ENCODE assay signal across 13 mouse cellular contexts in the genomic region with DNA sequence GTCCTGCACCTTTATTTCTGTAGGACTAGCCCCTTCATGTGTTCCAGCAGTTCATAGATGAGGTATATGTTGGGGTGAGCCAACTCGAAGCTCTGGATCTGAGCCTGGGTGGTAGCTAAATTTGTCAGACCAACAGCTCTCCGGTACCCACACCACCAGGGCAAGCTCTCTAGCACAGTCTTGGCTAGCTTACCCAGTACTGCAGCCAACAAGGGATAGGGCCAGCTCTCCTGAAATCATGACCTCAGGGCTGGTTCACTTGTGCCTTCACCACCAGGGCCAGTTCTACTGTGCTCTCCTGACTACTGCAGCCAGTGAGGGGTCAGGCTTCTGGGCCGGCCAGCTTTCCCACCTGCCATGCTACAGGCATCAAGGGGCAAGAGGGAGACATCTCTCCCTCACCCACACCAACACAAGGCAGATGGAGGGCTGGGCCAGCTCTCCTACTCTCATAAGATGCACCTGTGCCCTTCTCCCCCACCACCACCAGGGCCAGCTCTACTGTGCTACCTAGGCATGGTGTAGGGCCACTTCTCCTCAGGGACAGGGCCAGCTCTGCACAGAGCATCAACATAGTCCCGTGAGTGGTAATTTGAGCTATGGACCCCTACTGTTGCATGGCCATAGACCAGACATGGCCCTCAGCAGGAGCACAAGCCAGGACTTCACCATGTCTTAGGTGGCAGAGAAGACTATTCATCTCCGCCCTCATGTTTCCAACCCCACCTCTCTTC. TPM values are rescaled to one million over a fixed set of nuclear protein-coding genes. Genes with fewer than 3 reads are reported as not detected.
DNase-seq lines count a peak whose midpoint lies in the region; ATAC-seq and TF ChIP-seq lines count a peak whose summit lies in the region.
"Had no signal": no experiment of that assay in that cellular context is flagged by ENCODE, and none has a peak within 500 bp of the region (broad histone marks: within the 10 kb centered on the region; RNA-seq: fewer than 3 reads in every experiment).

No protein-coding gene starts in this region.

- peaks cover 16% of the 10 kb centered on the region for H3K36me3 ChIP-seq in forebrain, embryonic 15.5 days
- peaks cover 32% of the 10 kb centered on the region for H3K36me3 ChIP-seq in forebrain, embryonic 14.5 days (ENCODE audit: control insufficient read depth, insufficient read depth, low read length)
- H3K36me3 ChIP-seq in midbrain, embryonic 15.5 days (replicated peaks) = peaks cover 13% of the 10 kb centered on the region
- peaks cover 13% of the 10 kb centered on the region for H3K36me3 ChIP-seq in midbrain, embryonic 11.5 days (ENCODE audit: control insufficient read depth, insufficient read depth, low read length)
- H3K36me3 ChIP-seq in stomach, postnatal 0 days (ENCODE audit: control insufficient read depth, insufficient read depth, low read length) = peaks cover 9% of the 10 kb centered on the region; the same call in 1 of the 2 replicates

- no peak overlapping the region for H3K4me2 ChIP-seq in forebrain, embryonic 15.5 days (replicated peaks)
- H3K4me2 ChIP-seq in forebrain, embryonic 14.5 days (ENCODE audit: low read length) = no peak overlapping the region
- no peak overlapping the region for H3K4me2 ChIP-seq in midbrain, embryonic 15.5 days
- H3K4me2 ChIP-seq in midbrain, embryonic 11.5 days = no peak overlapping the region
- H3K4me2 ChIP-seq in stomach, postnatal 0 days (replicated peaks; ENCODE audit: low read depth) = no peak overlapping the region
- H3K4me2 ChIP-seq: lung, embryonic 15.5 days had no signal

- ATAC-seq in forebrain, embryonic 15.5 days (replicated peaks) = 0 out of 2 replicates have a peak, but pooled peaks have one; percentile 41
- ATAC-seq in forebrain, embryonic 14.5 days = no peak
- ATAC-seq in midbrain, embryonic 15.5 days (replicated peaks) = peak; percentile 35; the same call in 1 of the 2 replicates
- no peak for ATAC-seq in midbrain, embryonic 11.5 days (ENCODE audit: low FRiP score)
- ATAC-seq in stomach, postnatal 0 days (ENCODE audit: low FRiP score, low TSS enrichment) = peak; percentile 32; the same call in 1 of the 2 replicates
- no peak for ATAC-seq in megakaryocyte-erythroid progenitor cell, adult 5-6 weeks (replicated peaks; ENCODE audit: low FRiP score, low TSS enrichment, poor library complexity, severe bottlenecking)
- ATAC-seq: intestine, embryonic 16.5 days had no signal

- no peaks in the 10 kb centered on the region for H3K4me1 ChIP-seq in forebrain, embryonic 15.5 days
- H3K4me1 ChIP-seq in forebrain, embryonic 14.5 days (ENCODE audit: control insufficient read depth, insufficient read depth, low read length) = no peaks in the 10 kb centered on the region
- no peaks in the 10 kb centered on the region for H3K4me1 ChIP-seq in midbrain, embryonic 15.5 days
- no peaks in the 10 kb centered on the region; the same call in 1 of the 2 replicates for H3K4me1 ChIP-seq in midbrain, embryonic 11.5 days (ENCODE audit: control insufficient read depth, insufficient read depth, low read length)
- H3K4me1 ChIP-seq in stomach, postnatal 0 days (replicated peaks; ENCODE audit: control insufficient read depth, insufficient read depth) = no peaks in the 10 kb centered on the region
- H3K4me1 ChIP-seq: lung, embryonic 15.5 days had no signal

- no peaks in the 10 kb centered on the region for H3K27me3 ChIP-seq in forebrain, embryonic 15.5 days
- H3K27me3 ChIP-seq in forebrain, embryonic 14.5 days (replicated peaks; ENCODE audit: control insufficient read depth, insufficient read depth, low read length) = no peaks in the 10 kb centered on the region
- H3K27me3 ChIP-seq in midbrain, embryonic 15.5 days (replicated peaks) = no peaks in the 10 kb centered on the region
- H3K27me3 ChIP-seq in midbrain, embryonic 11.5 days (ENCODE audit: control insufficient read depth, insufficient read depth, low read length) = no peaks in the 10 kb centered on the region
- no peaks in the 10 kb centered on the region for H3K27me3 ChIP-seq in stomach, postnatal 0 days (ENCODE audit: control insufficient read depth, insufficient read depth, low read length)
- H3K27me3 ChIP-seq: lung, embryonic 15.5 days had no signal

- H3K27ac ChIP-seq in forebrain, embryonic 15.5 days (replicated peaks) = no peak overlapping the region
- H3K27ac ChIP-seq in forebrain, embryonic 14.5 days (ENCODE audit: low read depth, low read length) = no peak overlapping the region
- no peak overlapping the region for H3K27ac ChIP-seq in midbrain, embryonic 15.5 days
- no peak overlapping the region for H3K27ac ChIP-seq in midbrain, embryonic 11.5 days (ENCODE audit: low read depth, low read length)
- H3K27ac ChIP-seq in stomach, postnatal 0 days (replicated peaks) = no peak overlapping the region
- H3K27ac ChIP-seq: lung, embryonic 15.5 days had no signal

- H3K9me3 ChIP-seq in forebrain, embryonic 15.5 days = no peaks in the 10 kb centered on the region
- H3K9me3 ChIP-seq in forebrain, embryonic 14.5 days (replicated peaks; ENCODE audit: control insufficient read depth, low read length) = no peaks in the 10 kb centered on the region
- H3K9me3 ChIP-seq in midbrain, embryonic 15.5 days = no peaks in the 10 kb centered on the region
- no peaks in the 10 kb centered on the region for H3K9me3 ChIP-seq in midbrain, embryonic 11.5 days (ENCODE audit: control insufficient read depth, low read length)
- H3K9me3 ChIP-seq in stomach, postnatal 0 days (ENCODE audit: control insufficient read depth, low read length) = no peaks in the 10 kb centered on the region
- H3K9me3 ChIP-seq: lung, embryonic 15.5 days had no signal

- no peak overlapping the region for H3K9ac ChIP-seq in forebrain, embryonic 15.5 days (replicated peaks)
- no peak overlapping the region for H3K9ac ChIP-seq in forebrain, embryonic 14.5 days (ENCODE audit: low read length)
- no peak overlapping the region for H3K9ac ChIP-seq in midbrain, embryonic 15.5 days
- H3K9ac ChIP-seq in midbrain, embryonic 11.5 days (ENCODE audit: low read length) = no peak overlapping the region
- H3K9ac ChIP-seq in stomach, postnatal 0 days (ENCODE audit: low read length) = no peak overlapping the region
- H3K9ac ChIP-seq: lung, embryonic 15.5 days had no signal

- no peak overlapping the region for H3K4me3 ChIP-seq in forebrain, embryonic 15.5 days
- H3K4me3 ChIP-seq in forebrain, embryonic 14.5 days (ENCODE audit: low read depth, low read length) = no peak overlapping the region
- no peak overlapping the region for H3K4me3 ChIP-seq in midbrain, embryonic 15.5 days
- no peak overlapping the region for H3K4me3 ChIP-seq in midbrain, embryonic 11.5 days (ENCODE audit: low read depth, low read length)
- no peak overlapping the region for H3K4me3 ChIP-seq in stomach, postnatal 0 days (ENCODE audit: low read depth, low read length)
- H3K4me3 ChIP-seq: lung, embryonic 15.5 days had no signal

- no peak for TF ChIP-seq EP300 in stomach, postnatal 0 days (optimal IDR thresholded peaks at IDR 0.05)

- TF ChIP-seq CTCF in stomach, postnatal 0 days (IDR thresholded peaks at IDR 0.05; ENCODE audit: low read depth) = no peak

- no peak for DNase-seq in forebrain, embryonic 14.5 days (ENCODE audit: low spot score)
- DNase-seq in midbrain, embryonic 11.5 days (ENCODE audit: low spot score, missing footprints) = no peak
- peak; percentile 66 for DNase-seq in gastrocnemius, postnatal 25 days
- DNase-seq in stomach, postnatal 0 days (ENCODE audit: low spot score) = no peak
- DNase-seq: retina, postnatal 1 day had no signal

- 92% methylated on average over 5 of the region's 5 CpGs for WGBS in forebrain, embryonic 15.5 days
- WGBS in forebrain, embryonic 14.5 days = 92% methylated on average over 5 of the region's 5 CpGs
- WGBS in midbrain, embryonic 15.5 days = 90% methylated on average over 5 of the region's 5 CpGs
- 89% methylated on average over 5 of the region's 5 CpGs for WGBS in midbrain, embryonic 11.5 days
- whole genome bisulfite sequencing in stomach, postnatal 0 days = 87% methylated on average over 5 of the region's 5 CpGs

RNA-seq across cellular contexts. Expression of gene Ambp, which starts 24.5 kb away (rescaled TPM):
- 2.1 TPM in 1 of 2 replicates, not detected in the other for polyA plus RNA-seq in forebrain, embryonic 15.5 days (2015; fragmentation: Nextera tagmentation; extraction: Ambion mirVana)
- not detected in 2 replicates for polyA plus RNA-seq in forebrain, embryonic 14.5 days (2014; fragmentation: Nextera tagmentation; extraction: Ambion mirVana)
- 0.26 and 2.8 TPM in 2 replicates for polyA plus RNA-seq in midbrain, embryonic 15.5 days (2015; fragmentation: Nextera tagmentation; extraction: Ambion mirVana)
- not detected in 2 replicates for polyA plus RNA-seq in midbrain, embryonic 11.5 days (2014; fragmentation: Nextera tagmentation; extraction: Ambion mirVana)
- not detected for total RNA-seq in gastrocnemius, postnatal 25 days (2021)
- 8.2 and 10.6 TPM in 2 replicates for polyA plus RNA-seq in stomach, postnatal 0 days (2015; fragmentation: Nextera tagmentation; extraction: Ambion mirVana)
- not detected in 2 replicates for total RNA-seq in megakaryocyte-erythroid progenitor cell, adult 5-6 weeks (2014; fragmentation: Nextera tagmentation)
- total RNA-seq in megakaryocyte-erythroid progenitor cell, adult 5-6 weeks (2017) = not detected in 2 replicates
- total RNA-seq: CH12.LX; layer of hippocampus, adult 18-20 months; left cerebral cortex, postnatal 25 days had no signal

RNA-seq across cellular contexts. Expression of gene Kif12, which starts 41.9 kb away (rescaled TPM):
- polyA plus RNA-seq in forebrain, embryonic 15.5 days (2015; fragmentation: Nextera tagmentation; extraction: Ambion mirVana) = not detected in 2 replicates
- not detected in 2 replicates for polyA plus RNA-seq in forebrain, embryonic 14.5 days (2014; fragmentation: Nextera tagmentation; extraction: Ambion mirVana)
- polyA plus RNA-seq in midbrain, embryonic 15.5 days (2015; fragmentation: Nextera tagmentation; extraction: Ambion mirVana) = 0.06 and 0.14 TPM in 2 replicates
- polyA plus RNA-seq in midbrain, embryonic 11.5 days (2014; fragmentation: Nextera tagmentation; extraction: Ambion mirVana) = not detected in 2 replicates
- not detected for total RNA-seq in gastrocnemius, postnatal 25 days (2021)
- 4.0 and 4.7 TPM in 2 replicates for polyA plus RNA-seq in stomach, postnatal 0 days (2015; fragmentation: Nextera tagmentation; extraction: Ambion mirVana)
- not detected in 2 replicates for total RNA-seq in megakaryocyte-erythroid progenitor cell, adult 5-6 weeks (2014; fragmentation: Nextera tagmentation)
- not detected in 2 replicates for total RNA-seq in megakaryocyte-erythroid progenitor cell, adult 5-6 weeks (2017)
- total RNA-seq: CH12.LX; layer of hippocampus, adult 18-20 months; left cerebral cortex, postnatal 25 days had no signal

Comparison
In these comparisons a context has a peak if more than half of its experiments do, and no peak if none do; other contexts are left out.
1. ATAC-seq: peak in forebrain, embryonic 15.5 days (single experiment), midbrain, embryonic 15.5 days (single experiment) and stomach, postnatal 0 days (single experiment); none in forebrain, embryonic 14.5 days (single experiment), midbrain, embryonic 11.5 days (single experiment) and megakaryocyte-erythroid progenitor cell, adult 5-6 weeks (single experiment).